21 mouse cellular contexts compared by ENCODE assay signal in genomic region chr9:110699574-110699973, GRCm38 (mm10). TPM values are rescaled to one million over a fixed set of nuclear protein-coding genes. Genes with fewer than 3 reads are reported as not detected.
DNase-seq lines count a peak whose midpoint lies in the region; ATAC-seq and TF ChIP-seq lines count a peak whose summit lies in the region.
"Had no signal": no experiment of that assay in that cellular context is flagged by ENCODE, and none has a peak within 500 bp of the region (broad histone marks: within the 10 kb centered on the region; RNA-seq: fewer than 3 reads in every experiment).

No protein-coding gene starts in this region.

- no peak overlapping the region for H3K9ac ChIP-seq in liver, embryonic 13.5 days
- H3K9ac ChIP-seq in kidney, embryonic 15.5 days = no peak overlapping the region
- H3K9ac ChIP-seq: heart, embryonic 13.5 days; hindbrain, embryonic 13.5 days; limb, embryonic 13.5 days; midbrain, embryonic 13.5 days; neural tube, embryonic 13.5 days had no signal

- peak overlapping the region; percentile 17; the same call in 1 of the 2 replicates for H3K4me3 ChIP-seq in G1E (ENCODE audit: low read depth, low read length)
- no peak overlapping the region for H3K4me3 ChIP-seq in liver, embryonic 13.5 days (replicated peaks)
- no peak overlapping the region for H3K4me3 ChIP-seq in small intestine, adult 2 months (ENCODE audit: low read depth, low read length)
- H3K4me3 ChIP-seq in kidney, embryonic 15.5 days (replicated peaks) = no peak overlapping the region
- H3K4me3 ChIP-seq: erythroblast, embryonic 14.5 days; heart, embryonic 13.5 days; hindbrain, embryonic 13.5 days; limb, embryonic 13.5 days; midbrain, embryonic 13.5 days; neural tube, embryonic 13.5 days had no signal

- intact Hi-C loops in gastrocnemius, postnatal 14 days (cut with DNase I; ENCODE audit: low total_unique reads) = no loop called here

- peak; percentile 55; the same call in 1 of the 2 replicates for ATAC-seq in G1E (ENCODE audit: extremely low read depth, insufficient number of reproducible peaks, low FRiP score, poor library complexity, severe bottlenecking)
- peak; percentile 89 for ATAC-seq in erythroid progenitor cell, adult 5-6 weeks (replicated peaks; ENCODE audit: low FRiP score, poor library complexity, severe bottlenecking)
- ATAC-seq in liver, embryonic 13.5 days (ENCODE audit: low read depth) = peak; percentile 97
- no peak for ATAC-seq in granulocyte monocyte progenitor cell, adult 5-6 weeks (replicated peaks; ENCODE audit: poor library complexity, severe bottlenecking)
- no peak for ATAC-seq in kidney, embryonic 15.5 days (replicated peaks; ENCODE audit: low FRiP score)
- ATAC-seq: CD4-positive, CD25-positive, alpha-beta regulatory T cell, adult 4 months; forebrain, embryonic 16.5 days; inflammation-experienced regulatory T-cells, adult 6 months; midbrain, embryonic 13.5 days had no signal

- H3K9me3 ChIP-seq in G1E (replicated peaks) = no peaks in the 10 kb centered on the region
- H3K9me3 ChIP-seq in liver, embryonic 13.5 days (replicated peaks) = no peaks in the 10 kb centered on the region
- H3K9me3 ChIP-seq in kidney, embryonic 15.5 days (replicated peaks) = no peaks in the 10 kb centered on the region
- H3K9me3 ChIP-seq: heart, embryonic 13.5 days; hindbrain, embryonic 13.5 days; limb, embryonic 13.5 days; midbrain, embryonic 13.5 days; neural tube, embryonic 13.5 days had no signal

- H3K27me3 ChIP-seq in G1E (ENCODE audit: insufficient read depth, low read length) = no peaks in the 10 kb centered on the region
- H3K27me3 ChIP-seq in liver, embryonic 13.5 days = no peaks in the 10 kb centered on the region
- H3K27me3 ChIP-seq in small intestine, adult 2 months (ENCODE audit: control insufficient read depth, insufficient read depth, low read length) = no peaks in the 10 kb centered on the region
- no peaks in the 10 kb centered on the region for H3K27me3 ChIP-seq in kidney, embryonic 15.5 days
- H3K27me3 ChIP-seq: heart, embryonic 13.5 days; hindbrain, embryonic 13.5 days; limb, embryonic 13.5 days; midbrain, embryonic 13.5 days; neural tube, embryonic 13.5 days had no signal

- peak overlapping the region; percentile 60; the same call in 1 of the 2 replicates for H3K27ac ChIP-seq in liver, embryonic 13.5 days
- peak overlapping the region; percentile 28 for H3K27ac ChIP-seq in small intestine, adult 2 months (ENCODE audit: insufficient read depth, low read depth, low read length)
- H3K27ac ChIP-seq in kidney, embryonic 15.5 days = no peak overlapping the region
- H3K27ac ChIP-seq: heart, embryonic 13.5 days; hindbrain, embryonic 13.5 days; limb, embryonic 13.5 days; midbrain, embryonic 13.5 days; neural tube, embryonic 13.5 days had no signal

- peaks cover 91% of the 10 kb centered on the region for H3K36me3 ChIP-seq in G1E (replicated peaks)
- peaks cover 28% of the 10 kb centered on the region; the same call in 1 of the 2 replicates for H3K36me3 ChIP-seq in liver, embryonic 13.5 days
- H3K36me3 ChIP-seq in small intestine, adult 2 months (ENCODE audit: control insufficient read depth, insufficient read depth, low read length) = peaks cover 2% of the 10 kb centered on the region
- peaks cover 38% of the 10 kb centered on the region for H3K36me3 ChIP-seq in kidney, embryonic 15.5 days

- no peak for TF ChIP-seq POLR2A in small intestine, adult 2 months (IDR thresholded peaks at IDR 0.05; ENCODE audit: low read depth, low read length)

- TF ChIP-seq CTCF in G1E (IDR thresholded peaks at IDR 0.05; ENCODE audit: low read depth, low read length) = no peak
- no peak for TF ChIP-seq CTCF in small intestine, adult 2 months (IDR thresholded peaks at IDR 0.05; ENCODE audit: extremely low read depth, insufficient read length, insufficient replicate concordance, low read depth, low read length)

- DNase-seq in G1E (ENCODE audit: low spot score) = no peak
- DNase-seq in liver, embryonic 13.5 days = peak; percentile 28
- DNase-seq in gastrocnemius, postnatal 14 days = no peak
- DNase-seq in urinary bladder, adult 2 months (ENCODE audit: low spot score) = no peak
- DNase-seq: cerebellum, adult 9-11 months; kidney, postnatal 4 days; right cerebral cortex, postnatal 25 days; thymus, postnatal 25 days had no signal

- WGBS in liver, embryonic 13.5 days (ENCODE audit: insufficient replicate concordance) = 34% methylated on average over 3 of the region's 3 CpGs
- WGBS in small intestine, adult 2 months = 25% methylated on average over 3 of the region's 3 CpGs
- WGBS in kidney, embryonic 15.5 days = 93% methylated on average over 3 of the region's 3 CpGs

- peak overlapping the region; percentile 16; the same call in 1 of the 2 replicates for H3K4me2 ChIP-seq in liver, embryonic 13.5 days
- no peak overlapping the region for H3K4me2 ChIP-seq in kidney, embryonic 15.5 days
- H3K4me2 ChIP-seq: heart, embryonic 13.5 days; hindbrain, embryonic 13.5 days; limb, embryonic 13.5 days; midbrain, embryonic 13.5 days; neural tube, embryonic 13.5 days had no signal

- H3K4me1 ChIP-seq in G1E (ENCODE audit: insufficient read depth, low read depth, low read length) = peaks cover 57% of the 10 kb centered on the region
- H3K4me1 ChIP-seq in liver, embryonic 13.5 days (replicated peaks) = peaks cover 53% of the 10 kb centered on the region
- H3K4me1 ChIP-seq in small intestine, adult 2 months (ENCODE audit: control insufficient read depth, insufficient read depth, insufficient read length, low read length) = peaks cover 51% of the 10 kb centered on the region
- no peaks in the 10 kb centered on the region for H3K4me1 ChIP-seq in kidney, embryonic 15.5 days
- H3K4me1 ChIP-seq: limb, embryonic 13.5 days; midbrain, embryonic 13.5 days had no signal

RNA-seq across cellular contexts. Expression of gene Myl3, which starts 42.1 kb away (rescaled TPM):
- total RNA-seq in G1E (2014; fragmentation: Nextera tagmentation) = not detected in 2 replicates
- 0.12 TPM in 1 of 2 replicates, not detected in the other for total RNA-seq in G1E (2017)
- not detected in 2 replicates for polyA plus RNA-seq in G1E (2012)
- total RNA-seq in erythroid progenitor cell, adult 5-6 weeks (2015; ENCODE audit: low replicate concordance) = not detected in 2 replicates
- total RNA-seq in erythroid progenitor cell, adult 5-6 weeks (2017; ENCODE audit: low replicate concordance) = not detected in 2 replicates
- 0.56 and 5.4 TPM in 2 replicates for polyA plus RNA-seq in liver, embryonic 13.5 days (2015; fragmentation: Nextera tagmentation; extraction: Ambion mirVana)
- not detected in 2 replicates for polyA plus RNA-seq in small intestine, adult 2 months (2012; rRNA removed)
- total RNA-seq in granulocyte monocyte progenitor cell, adult 5-6 weeks (2014; fragmentation: Nextera tagmentation) = not detected in 2 replicates
- total RNA-seq in granulocyte monocyte progenitor cell, adult 5-6 weeks (2017) = not detected in 2 replicates
- total RNA-seq in gastrocnemius, postnatal 14 days (2021) = 100 to 1,000 TPM; 358 to 691 TPM
- polyA plus RNA-seq in urinary bladder, adult 2 months (2012; rRNA removed) = not detected in 2 replicates
- 1.8 and 3.9 TPM in 2 replicates for polyA plus RNA-seq in kidney, embryonic 15.5 days (2015; fragmentation: Nextera tagmentation; extraction: Ambion mirVana)
- polyA plus RNA-seq: CD4-positive, CD25-positive, alpha-beta regulatory T cell, adult 4 months; erythroblast, embryonic 14.5 days; inflammation-experienced regulatory T-cells, adult 6 months; midbrain, embryonic 13.5 days had no signal

RNA-seq across cellular contexts. Expression of gene Ccdc12, which starts 43.3 kb away (rescaled TPM):
- total RNA-seq in G1E (2014; fragmentation: Nextera tagmentation) = 36.2 TPM in 2 replicates
- total RNA-seq in G1E (2017) = 202 and 222 TPM in 2 replicates
- 331 and 365 TPM in 2 replicates for polyA plus RNA-seq in G1E (2012)
- total RNA-seq in erythroid progenitor cell, adult 5-6 weeks (2015; ENCODE audit: low replicate concordance) = 59.8 and 67.1 TPM in 2 replicates
- 32.8 and 34.5 TPM in 2 replicates for total RNA-seq in erythroid progenitor cell, adult 5-6 weeks (2017; ENCODE audit: low replicate concordance)
- 84.4 and 86.3 TPM in 2 replicates for polyA plus RNA-seq in liver, embryonic 13.5 days (2015; fragmentation: Nextera tagmentation; extraction: Ambion mirVana)
- polyA plus RNA-seq in small intestine, adult 2 months (2012; rRNA removed) = 52.9 and 138 TPM in 2 replicates
- total RNA-seq in granulocyte monocyte progenitor cell, adult 5-6 weeks (2014; fragmentation: Nextera tagmentation) = 149 TPM in 2 replicates
- 98.5 and 104 TPM in 2 replicates for total RNA-seq in granulocyte monocyte progenitor cell, adult 5-6 weeks (2017)
- 10 to 100 TPM; 46.4 to 52.6 TPM for total RNA-seq in gastrocnemius, postnatal 14 days (2021)
- polyA plus RNA-seq in urinary bladder, adult 2 months (2012; rRNA removed) = 119 and 152 TPM in 2 replicates
- 151 and 157 TPM in 2 replicates for polyA plus RNA-seq in kidney, embryonic 15.5 days (2015; fragmentation: Nextera tagmentation; extraction: Ambion mirVana)

RNA-seq across cellular contexts. Expression of gene Nbeal2, which starts 45.6 kb away (rescaled TPM):
- total RNA-seq in G1E (2014; fragmentation: Nextera tagmentation) = 26.1 and 37.4 TPM in 2 replicates
- total RNA-seq in G1E (2017) = 28.1 and 32.5 TPM in 2 replicates
- polyA plus RNA-seq in G1E (2012) = 56.7 and 64.7 TPM in 2 replicates
- 9.4 and 16.3 TPM in 2 replicates for total RNA-seq in erythroid progenitor cell, adult 5-6 weeks (2015; ENCODE audit: low replicate concordance)
- total RNA-seq in erythroid progenitor cell, adult 5-6 weeks (2017; ENCODE audit: low replicate concordance) = 1.4 and 10.1 TPM in 2 replicates
- 1.6 and 2.1 TPM in 2 replicates for polyA plus RNA-seq in liver, embryonic 13.5 days (2015; fragmentation: Nextera tagmentation; extraction: Ambion mirVana)
- 28.1 and 28.8 TPM in 2 replicates for polyA plus RNA-seq in small intestine, adult 2 months (2012; rRNA removed)
- 37.5 and 49.2 TPM in 2 replicates for total RNA-seq in granulocyte monocyte progenitor cell, adult 5-6 weeks (2014; fragmentation: Nextera tagmentation)
- total RNA-seq in granulocyte monocyte progenitor cell, adult 5-6 weeks (2017) = 11.0 and 13.9 TPM in 2 replicates
- total RNA-seq in gastrocnemius, postnatal 14 days (2021) = 1 to 10 TPM; 2.5 to 4.1 TPM
- 42.8 and 59.9 TPM in 2 replicates for polyA plus RNA-seq in urinary bladder, adult 2 months (2012; rRNA removed)
- polyA plus RNA-seq in kidney, embryonic 15.5 days (2015; fragmentation: Nextera tagmentation; extraction: Ambion mirVana) = 3.7 and 5.5 TPM in 2 replicates

RNA-seq across cellular contexts. Expression of gene Pth1r, which starts 47.4 kb away (rescaled TPM):
- total RNA-seq in G1E (2014; fragmentation: Nextera tagmentation) (not detected in 2 replicates), G1E (2017) (not detected in 2 replicates)
- polyA plus RNA-seq in G1E (2012) = 0.03 TPM in 1 of 2 replicates, not detected in the other
- total RNA-seq in erythroid progenitor cell, adult 5-6 weeks (2015; ENCODE audit: low replicate concordance) = 1.3 TPM in 1 of 2 replicates, not detected in the other
- total RNA-seq in erythroid progenitor cell, adult 5-6 weeks (2017; ENCODE audit: low replicate concordance) = 0.77 TPM in 1 of 2 replicates, not detected in the other
- 4.7 and 5.8 TPM in 2 replicates for polyA plus RNA-seq in liver, embryonic 13.5 days (2015; fragmentation: Nextera tagmentation; extraction: Ambion mirVana)
- polyA plus RNA-seq in small intestine, adult 2 months (2012; rRNA removed) = 5.6 and 7.3 TPM in 2 replicates
- total RNA-seq in granulocyte monocyte progenitor cell, adult 5-6 weeks (2014; fragmentation: Nextera tagmentation) = 1.2 TPM in 1 of 2 replicates, not detected in the other
- total RNA-seq in granulocyte monocyte progenitor cell, adult 5-6 weeks (2017) = 0.10 and 2.5 TPM in 2 replicates
- 1 to 10 TPM; 2.7 to 4.3 TPM for total RNA-seq in gastrocnemius, postnatal 14 days (2021)
- polyA plus RNA-seq in urinary bladder, adult 2 months (2012; rRNA removed) = 20.4 and 23.0 TPM in 2 replicates
- polyA plus RNA-seq in kidney, embryonic 15.5 days (2015; fragmentation: Nextera tagmentation; extraction: Ambion mirVana) = 67.1 and 70.1 TPM in 2 replicates
- polyA plus RNA-seq: CD4-positive, CD25-positive, alpha-beta regulatory T cell, adult 4 months; erythroblast, embryonic 14.5 days; inflammation-experienced regulatory T-cells, adult 6 months had no signal

Comparison
In these comparisons a context has a peak if more than half of its experiments do, and no peak if none do; other contexts are left out.
1. ATAC-seq: peak in G1E (single experiment), erythroid progenitor cell, adult 5-6 weeks (single experiment) and liver, embryonic 13.5 days (single experiment); none in granulocyte monocyte progenitor cell, adult 5-6 weeks (single experiment) and kidney, embryonic 15.5 days (single experiment).